30 mouse cellular contexts compared by ENCODE assay signal in the genomic region with DNA sequence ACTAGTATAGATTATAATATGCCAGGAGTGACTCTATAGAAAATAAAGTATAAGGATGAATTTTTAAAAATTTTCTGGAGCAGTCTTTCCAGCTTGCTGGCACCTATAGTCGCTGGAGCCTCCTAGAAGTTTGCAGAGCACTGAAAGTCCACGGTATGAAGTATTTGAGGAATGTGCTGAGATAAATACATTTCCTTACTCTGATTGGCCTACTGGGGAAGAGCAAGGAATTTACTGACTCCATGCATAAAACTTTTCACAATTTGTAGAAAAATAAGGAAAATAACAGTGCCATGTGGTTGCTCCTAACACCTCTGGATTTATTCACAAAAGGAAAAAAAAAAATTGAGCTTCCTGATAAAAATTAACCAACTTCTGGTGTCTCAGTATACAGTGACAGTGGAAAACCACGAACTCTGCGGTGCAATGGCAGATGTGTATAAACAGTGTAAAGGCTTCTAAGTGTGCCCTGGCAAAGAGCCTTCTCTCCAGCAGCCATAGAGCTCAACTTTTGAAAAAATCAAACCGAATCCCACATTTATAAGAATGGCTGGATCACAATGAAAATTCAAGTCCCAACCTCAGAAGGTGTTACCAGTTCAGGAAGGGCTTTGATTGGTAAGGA. TPM values are rescaled to one million over a fixed set of nuclear protein-coding genes. Genes with fewer than 3 reads are reported as not detected.
DNase-seq lines count a peak whose midpoint lies in the region; ATAC-seq lines count a peak whose summit lies in the region.
"Had no signal": no experiment of that assay in that cellular context is flagged by ENCODE, and none has a peak within 500 bp of the region (broad histone marks: within the 10 kb centered on the region; RNA-seq: fewer than 3 reads in every experiment).

No protein-coding gene starts in this region.

- DNase-seq in heart, adult 11 months, result peak; percentile 28
- no peak for DNase-seq in heart, postnatal 36 days
- no peak for DNase-seq in limb, embryonic 10.5 days (ENCODE audit: low spot score)
- DNase-seq in 3T3-L1 (ENCODE audit: low read depth, low spot score), result peak; percentile 30
- no peak for DNase-seq in adrenal gland, adult 8-10 months
- DNase-seq in natural killer cell, adult 2 months (ENCODE audit: low spot score in 2 of 2), result no peak
- DNase-seq: adrenal gland, postnatal 10 days; cerebellum, adult 18-20 months; cerebellum, postnatal 25 days; heart, postnatal 14 days; kidney, adult 18-20 months; kidney, postnatal 25 days; lung, adult 2 months; thymus, postnatal 14 days had no signal

- H3K36me3 ChIP-seq in limb, embryonic 13.5 days, result peaks cover 7% of the 10 kb centered on the region
- peaks cover 10% of the 10 kb centered on the region for H3K36me3 ChIP-seq in limb, embryonic 10.5 days
- peaks cover 8% of the 10 kb centered on the region; the same call in 1 of the 2 replicates for H3K36me3 ChIP-seq in intestine, embryonic 15.5 days
- H3K36me3 ChIP-seq: hindbrain, embryonic 15.5 days; liver, embryonic 12.5 days had no signal

- 0 out of 2 replicates have a peak, but pooled peaks cover 5% of the 10 kb centered on the region for H3K4me1 ChIP-seq in limb, embryonic 13.5 days
- H3K4me1 ChIP-seq in limb, embryonic 10.5 days, result no peaks in the 10 kb centered on the region
- H3K4me1 ChIP-seq in intestine, embryonic 15.5 days (replicated peaks), result no peaks in the 10 kb centered on the region
- H3K4me1 ChIP-seq: hindbrain, embryonic 15.5 days; liver, embryonic 12.5 days; midbrain, embryonic 12.5 days had no signal

- peak; percentile 57 for ATAC-seq in limb, embryonic 13.5 days (ENCODE audit: low FRiP score, low read depth)
- ATAC-seq in intestine, embryonic 15.5 days, result no peak
- ATAC-seq: forebrain, embryonic 14.5 days; liver, embryonic 12.5 days had no signal

- H3K27ac ChIP-seq in limb, embryonic 13.5 days, result no peak overlapping the region
- no peak overlapping the region for H3K27ac ChIP-seq in limb, embryonic 10.5 days
- H3K27ac ChIP-seq in intestine, embryonic 15.5 days, result peak overlapping the region; percentile 62; the same call in 1 of the 2 replicates
- H3K27ac ChIP-seq: embryonic facial prominence, embryonic 13.5 days; hindbrain, embryonic 15.5 days; layer of hippocampus, adult 2 months; liver, embryonic 12.5 days; midbrain, embryonic 12.5 days had no signal

- WGBS in limb, embryonic 13.5 days, result 65% methylated on average over 5 of the region's 5 CpGs
- WGBS in limb, embryonic 10.5 days, result 84% methylated on average over 5 of the region's 5 CpGs
- WGBS in intestine, embryonic 15.5 days, result 25% methylated on average over 5 of the region's 5 CpGs

- no peaks in the 10 kb centered on the region for H3K27me3 ChIP-seq in limb, embryonic 13.5 days
- H3K27me3 ChIP-seq in limb, embryonic 10.5 days (ENCODE audit: low read depth, poor library complexity, severe bottlenecking), result no peaks in the 10 kb centered on the region
- no peaks in the 10 kb centered on the region for H3K27me3 ChIP-seq in intestine, embryonic 15.5 days (replicated peaks)
- H3K27me3 ChIP-seq: embryonic facial prominence, embryonic 13.5 days; hindbrain, embryonic 15.5 days; liver, embryonic 12.5 days; midbrain, embryonic 12.5 days had no signal

- no peak overlapping the region for H3K4me3 ChIP-seq in limb, embryonic 13.5 days
- H3K4me3 ChIP-seq in limb, embryonic 10.5 days, result no peak overlapping the region
- no peak overlapping the region for H3K4me3 ChIP-seq in intestine, embryonic 15.5 days (replicated peaks)
- H3K4me3 ChIP-seq: embryonic facial prominence, embryonic 13.5 days; hindbrain, embryonic 15.5 days; layer of hippocampus, adult 2 months; liver, embryonic 12.5 days; midbrain, embryonic 12.5 days had no signal

- H3K9me3 ChIP-seq in limb, embryonic 13.5 days, result peaks cover 3% of the 10 kb centered on the region; the same call in 1 of the 2 replicates
- H3K9me3 ChIP-seq in limb, embryonic 10.5 days (replicated peaks), result no peaks in the 10 kb centered on the region
- H3K9me3 ChIP-seq in intestine, embryonic 15.5 days, result no peaks in the 10 kb centered on the region
- H3K9me3 ChIP-seq: hindbrain, embryonic 15.5 days; liver, embryonic 12.5 days had no signal

- H3K9ac ChIP-seq in limb, embryonic 13.5 days, result no peak overlapping the region
- H3K9ac ChIP-seq in intestine, embryonic 15.5 days, result no peak overlapping the region
- H3K9ac ChIP-seq: embryonic facial prominence, embryonic 13.5 days; hindbrain, embryonic 15.5 days; liver, embryonic 12.5 days; midbrain, embryonic 12.5 days had no signal

- intact Hi-C loops in heart, postnatal 36 days (cut with DNase I), result no loop called here

- no peak overlapping the region for H3K4me2 ChIP-seq in limb, embryonic 13.5 days (replicated peaks)
- no peak overlapping the region for H3K4me2 ChIP-seq in intestine, embryonic 15.5 days (replicated peaks)
- H3K4me2 ChIP-seq: embryonic facial prominence, embryonic 13.5 days; heart, embryonic 11.5 days; hindbrain, embryonic 15.5 days; liver, embryonic 12.5 days; midbrain, embryonic 12.5 days had no signal

RNA-seq across cellular contexts. Expression of a gene that starts 46.4 kb away (rescaled TPM):
- not detected for total RNA-seq in heart, postnatal 36 days (2021)
- polyA plus RNA-seq in limb, embryonic 13.5 days (2015; fragmentation: Nextera tagmentation; extraction: Ambion mirVana), result 0.45 and 1.5 TPM in 2 replicates
- polyA plus RNA-seq in limb, embryonic 10.5 days (2016; fragmentation: Nextera tagmentation; extraction: Ambion mirVana), result not detected in 2 replicates
- 654 and 813 TPM in 2 replicates for polyA plus RNA-seq in intestine, embryonic 15.5 days (2015; fragmentation: Nextera tagmentation; extraction: Ambion mirVana)
- total RNA-seq in adrenal gland, adult 8-10 months (2022), result not detected
- total RNA-seq: ES-E14; gastrocnemius, adult 8-10 months; heart, postnatal 14 days; layer of hippocampus, adult 2 months; layer of hippocampus, postnatal 25 days; megakaryocyte, adult 5-6 weeks; neutrophil, adult 5-6 weeks had no signal
- polyA plus RNA-seq: embryonic facial prominence, embryonic 13.5 days; forebrain, embryonic 14.5 days; gonadal fat pad, adult 2 months; hindbrain, embryonic 15.5 days; limb, embryonic 11.5 days; lung, adult 2 months; midbrain, embryonic 12.5 days had no signal

Comparison
In these comparisons a context has a peak if more than half of its experiments do, and no peak if none do; other contexts are left out.
1. DNase-seq: peak in heart, adult 11 months (single experiment) and 3T3-L1 (single experiment); none in heart, postnatal 36 days (0 of 2), limb, embryonic 10.5 days (single experiment), adrenal gland, adult 8-10 months (single experiment) and natural killer cell, adult 2 months (0 of 2).
2. RNA of a gene that starts 46.4 kb away (polyA plus RNA-seq): 654 to 813 TPM in intestine, embryonic 15.5 days; 0.45 to 1.5 TPM in limb, embryonic 13.5 days and not detected in limb, embryonic 10.5 days; every median in the first group is over 100 times any median in the second.